Mouse (Mus musculus): ENCODE results near the gene Fars2. TPM values are rescaled to one million over a fixed set of nuclear protein-coding genes. Genes with fewer than 3 reads are reported as not detected.
A peak's percentile ranks its signal among the peaks of the same experiment; 100 is the strongest.

Fars2 gene
- polyA plus RNA-seq (2016; fragmentation: Nextera tagmentation; extraction: Ambion mirVana) = 23.5 and 26.4 TPM in 2 replicates

GRCm38 (mm10) chr13:36117143-36118014, at the start of gene Fars2, which contains the start of gene Lyrm4:
Gene Fars2 (plus strand): TSS chr13:36117412.
Gene Lyrm4 (minus strand): TSS chr13:36117526.
- peak; percentile 97 for DNase-seq (ENCODE audit: low spot score)
- under 1% methylated on average over 75 of the region's 75 CpGs for WGBS

GRCm38 (mm10) chr13:36074484-36074883, 42.7 kb upstream of the Fars2 start:
- Histone ChIP-seq H3K4me1 (no peaks in the 10 kb centered on the region), H3K4me3 (no peak overlapping the region), H3K36me3 (replicated peaks) (no peaks in the 10 kb centered on the region), H3K9me3 (no peaks in the 10 kb centered on the region), H3K27ac (replicated peaks) (no peak overlapping the region), H3K27me3 (replicated peaks; ENCODE audit: low read depth, poor library complexity, severe bottlenecking) (no peaks in the 10 kb centered on the region)
- WGBS = 88% methylated on average over 3 of the region's 3 CpGs
- DNase-seq (ENCODE audit: low spot score) = no peak

More at GRCm38 (mm10) chr13:36117143-36118014, at the start of gene Fars2, which contains the start of gene Lyrm4:
- no peaks in the 10 kb centered on the region for H3K27me3 ChIP-seq (replicated peaks; ENCODE audit: low read depth, poor library complexity, severe bottlenecking)
- no peaks in the 10 kb centered on the region for H3K36me3 ChIP-seq (replicated peaks)
- H3K9me3 ChIP-seq = no peaks in the 10 kb centered on the region
- peak within 1 kb of the TSS; percentile 77 for H3K4me3 ChIP-seq
- peak within 1 kb of the TSS; percentile 98 for H3K27ac ChIP-seq (replicated peaks)
- H3K4me1 ChIP-seq = peaks cover 11% of the 10 kb centered on the region

GRCm38 (mm10) chr13:36081591-36081990, 35.6 kb upstream of the Fars2 start:
- WGBS = 91% methylated on average over 3 of the region's 3 CpGs

GRCm38 (mm10) chr13:36084701-36085100, 32.5 kb upstream of the Fars2 start:
- no peak for DNase-seq (ENCODE audit: low spot score)
- H3K9me3 ChIP-seq = no peaks in the 10 kb centered on the region
- WGBS = 90% methylated on average over 3 of the region's 3 CpGs
- no peaks in the 10 kb centered on the region for H3K27me3 ChIP-seq (replicated peaks; ENCODE audit: low read depth, poor library complexity, severe bottlenecking)
- no peak overlapping the region for H3K4me3 ChIP-seq
- H3K36me3 ChIP-seq (replicated peaks) = no peaks in the 10 kb centered on the region; the same call in 1 of the 2 replicates
- H3K4me1 ChIP-seq = no peaks in the 10 kb centered on the region
- no peak overlapping the region for H3K27ac ChIP-seq (replicated peaks)

More at GRCm38 (mm10) chr13:36081591-36081990, 35.6 kb upstream of the Fars2 start:
- Histone ChIP-seq H3K27ac (replicated peaks) (no peak overlapping the region), H3K4me1 (no peaks in the 10 kb centered on the region), H3K9me3 (no peaks in the 10 kb centered on the region), H3K4me3 (no peak overlapping the region), H3K36me3 (replicated peaks) (no peaks in the 10 kb centered on the region), H3K27me3 (replicated peaks; ENCODE audit: low read depth, poor library complexity, severe bottlenecking) (no peaks in the 10 kb centered on the region)
- no peak for DNase-seq (ENCODE audit: low spot score)

- WGBS = 93% methylated on average over 3 of the region's 3 CpGs
- no peaks in the 10 kb centered on the region for H3K4me1 ChIP-seq
- H3K9me3 ChIP-seq = no peaks in the 10 kb centered on the region
- no peak overlapping the region for H3K4me3 ChIP-seq
- H3K27ac ChIP-seq (replicated peaks) = no peak overlapping the region
- H3K27me3 ChIP-seq (replicated peaks; ENCODE audit: low read depth, poor library complexity, severe bottlenecking) = no peaks in the 10 kb centered on the region
- no peaks in the 10 kb centered on the region; the same call in 1 of the 2 replicates for H3K36me3 ChIP-seq (replicated peaks)
- DNase-seq (ENCODE audit: low spot score) = no peak
Measured at GRCm38 (mm10) chr13:36085971-36086370, 31.2 kb upstream of the Fars2 start.

- H3K9me3 ChIP-seq = no peaks in the 10 kb centered on the region
- no peaks in the 10 kb centered on the region for H3K27me3 ChIP-seq (replicated peaks; ENCODE audit: low read depth, poor library complexity, severe bottlenecking)
- no peak overlapping the region for H3K27ac ChIP-seq (replicated peaks)
- no peak for DNase-seq (ENCODE audit: low spot score)
- H3K36me3 ChIP-seq (replicated peaks) = no peaks in the 10 kb centered on the region; the same call in 1 of the 2 replicates
- WGBS = 94% methylated on average over 5 of the region's 5 CpGs
- no peaks in the 10 kb centered on the region for H3K4me1 ChIP-seq
- no peak overlapping the region for H3K4me3 ChIP-seq
Measured at GRCm38 (mm10) chr13:36086608-36087391, 30.4 kb upstream of the Fars2 start.

GRCm38 (mm10) chr13:36087427-36087826, 29.8 kb upstream of the Fars2 start:
- no peak for DNase-seq (ENCODE audit: low spot score)
- Histone ChIP-seq H3K27ac (replicated peaks) (no peak overlapping the region), H3K36me3 (replicated peaks) (no peaks in the 10 kb centered on the region; the same call in 1 of the 2 replicates), H3K9me3 (no peaks in the 10 kb centered on the region), H3K4me3 (no peak overlapping the region), H3K4me1 (0 out of 2 replicates have a peak, but pooled peaks cover 2% of the 10 kb centered on the region), H3K27me3 (replicated peaks; ENCODE audit: low read depth, poor library complexity, severe bottlenecking) (no peaks in the 10 kb centered on the region)
- 89% methylated on average over 2 of the region's 2 CpGs for WGBS

- H3K36me3 ChIP-seq (replicated peaks) = no peaks in the 10 kb centered on the region; the same call in 1 of the 2 replicates
- H3K4me3 ChIP-seq = no peak overlapping the region
- no peaks in the 10 kb centered on the region for H3K9me3 ChIP-seq
- H3K27ac ChIP-seq (replicated peaks) = no peak overlapping the region
- H3K27me3 ChIP-seq (replicated peaks; ENCODE audit: low read depth, poor library complexity, severe bottlenecking) = no peaks in the 10 kb centered on the region
- no peak for DNase-seq (ENCODE audit: low spot score)
- WGBS = 81% methylated on average over 4 of the region's 4 CpGs
- H3K4me1 ChIP-seq = 0 out of 2 replicates have a peak, but pooled peaks cover 2% of the 10 kb centered on the region
Measured at GRCm38 (mm10) chr13:36088168-36088567, 29.0 kb upstream of the Fars2 start.

GRCm38 (mm10) chr13:36096684-36097383, 20.4 kb upstream of the Fars2 start:
- no peaks in the 10 kb centered on the region for H3K27me3 ChIP-seq (replicated peaks; ENCODE audit: low read depth, poor library complexity, severe bottlenecking)
- H3K9me3 ChIP-seq = no peaks in the 10 kb centered on the region
- H3K4me3 ChIP-seq = no peak overlapping the region
- WGBS = 84% methylated on average over 5 of the region's 5 CpGs
- no peak overlapping the region for H3K27ac ChIP-seq (replicated peaks)
- no peak for DNase-seq (ENCODE audit: low spot score)
- no peaks in the 10 kb centered on the region for H3K36me3 ChIP-seq (replicated peaks)
- 0 out of 2 replicates have a peak, but pooled peaks cover 2% of the 10 kb centered on the region for H3K4me1 ChIP-seq

GRCm38 (mm10) chr13:36105591-36105990, 11.6 kb upstream of the Fars2 start:
- Histone ChIP-seq H3K4me1 (no peaks in the 10 kb centered on the region), H3K27ac (replicated peaks) (no peak overlapping the region), H3K27me3 (replicated peaks; ENCODE audit: low read depth, poor library complexity, severe bottlenecking) (no peaks in the 10 kb centered on the region), H3K9me3 (no peaks in the 10 kb centered on the region), H3K4me3 (no peak overlapping the region), H3K36me3 (replicated peaks) (no peaks in the 10 kb centered on the region)
- 85% methylated on average over 6 of the region's 6 CpGs for WGBS
- no peak for DNase-seq (ENCODE audit: low spot score)

- WGBS = 94% methylated on average over 4 of the region's 4 CpGs
- Histone ChIP-seq H3K27me3 (replicated peaks; ENCODE audit: low read depth, poor library complexity, severe bottlenecking) (no peaks in the 10 kb centered on the region), H3K27ac (replicated peaks) (no peak overlapping the region), H3K36me3 (replicated peaks) (no peaks in the 10 kb centered on the region), H3K4me3 (no peak overlapping the region), H3K4me1 (no peaks in the 10 kb centered on the region), H3K9me3 (no peaks in the 10 kb centered on the region)
- DNase-seq (ENCODE audit: low spot score) = no peak
Measured at GRCm38 (mm10) chr13:36108528-36108927, 8.7 kb upstream of the Fars2 start.

- H3K4me1 ChIP-seq = peaks cover under 1% of the 10 kb centered on the region
- no peaks in the 10 kb centered on the region for H3K27me3 ChIP-seq (replicated peaks; ENCODE audit: low read depth, poor library complexity, severe bottlenecking)
- DNase-seq (ENCODE audit: low spot score) = no peak
- WGBS = 93% methylated on average over 2 of the region's 2 CpGs
- H3K4me3 ChIP-seq = no peak overlapping the region
- H3K27ac ChIP-seq (replicated peaks) = no peak overlapping the region
- H3K9me3 ChIP-seq = no peaks in the 10 kb centered on the region
- H3K36me3 ChIP-seq (replicated peaks) = no peaks in the 10 kb centered on the region
Measured at GRCm38 (mm10) chr13:36111331-36111730, 5.9 kb upstream of the Fars2 start.
